Mouse (Mus musculus): Measurements from ENCODE around the gene Tagln.

Gene Tagln

GRCm38 (mm10) chr9:45905811-45906237 is 30.0 kb downstream of the Tagln start:
- DNase-seq: peak; percentile 12

GRCm38 (mm10) chr9:45905196-45905595 is 30.7 kb downstream of the Tagln start:
- DNase-seq: no peak

- no peak for DNase-seq
Observed at GRCm38 (mm10) chr9:45893681-45894080, 42.2 kb downstream of the Tagln start.
